11 mouse cellular contexts compared by ENCODE assay signal in the genomic region with DNA sequence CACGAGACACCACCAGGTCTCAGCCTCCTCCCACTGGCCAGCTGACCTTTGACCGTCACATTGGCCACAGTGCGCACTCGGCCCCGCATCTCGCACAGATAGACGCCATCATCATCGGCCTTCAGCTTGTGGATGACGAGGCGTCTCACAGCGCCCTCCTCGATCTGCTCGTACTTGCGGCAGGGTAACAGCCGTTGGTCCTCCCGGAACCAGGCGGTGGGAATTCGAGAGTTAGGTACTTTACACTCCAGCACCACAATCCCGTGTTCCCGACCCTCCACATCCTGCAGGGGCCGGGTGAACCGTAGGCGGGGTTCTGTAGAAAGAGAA. TPM values are rescaled to one million over a fixed set of nuclear protein-coding genes. Genes with fewer than 3 reads are reported as not detected.
DNase-seq lines count a peak whose midpoint lies in the region; ATAC-seq lines count a peak whose summit lies in the region.
"Had no signal": no experiment of that assay in that cellular context is flagged by ENCODE, and none has a peak within 500 bp of the region (broad histone marks: within the 10 kb centered on the region; RNA-seq: fewer than 3 reads in every experiment).

No protein-coding gene starts in this region.

- ATAC-seq in kidney, embryonic 14.5 days (ENCODE audit: low FRiP score, low TSS enrichment), result no peak
- ATAC-seq in limb, embryonic 12.5 days (ENCODE audit: insufficient number of reproducible peaks, insufficient read depth, low FRiP score, low TSS enrichment, low read depth), result no peak

- H3K36me3 ChIP-seq in kidney, embryonic 14.5 days (ENCODE audit: control insufficient read depth, insufficient read depth, low read length), result peaks cover 50% of the 10 kb centered on the region
- peaks cover 53% of the 10 kb centered on the region for H3K36me3 ChIP-seq in limb, embryonic 12.5 days
- peaks cover 54% of the 10 kb centered on the region for H3K36me3 ChIP-seq in forebrain, embryonic 10.5 days (replicated peaks)

- no peaks in the 10 kb centered on the region for H3K27me3 ChIP-seq in kidney, embryonic 14.5 days (ENCODE audit: control insufficient read depth, insufficient read depth, low read length)
- H3K27me3 ChIP-seq in limb, embryonic 12.5 days, result peaks cover 8% of the 10 kb centered on the region; the same call in 1 of the 2 replicates
- H3K27me3 ChIP-seq in forebrain, embryonic 10.5 days (ENCODE audit: poor library complexity, severe bottlenecking), result peaks cover 50% of the 10 kb centered on the region

- WGBS in kidney, embryonic 14.5 days, result 69% methylated on average over 23 of the region's 23 CpGs
- WGBS in limb, embryonic 12.5 days, result 65% methylated on average over 23 of the region's 23 CpGs
- WGBS in forebrain, embryonic 10.5 days, result 67% methylated on average over 23 of the region's 23 CpGs

- H3K9me3 ChIP-seq in kidney, embryonic 14.5 days (ENCODE audit: control insufficient read depth, low read length), result no peaks in the 10 kb centered on the region
- no peaks in the 10 kb centered on the region for H3K9me3 ChIP-seq in limb, embryonic 12.5 days
- no peaks in the 10 kb centered on the region for H3K9me3 ChIP-seq in forebrain, embryonic 10.5 days

- peaks cover 30% of the 10 kb centered on the region for H3K4me1 ChIP-seq in kidney, embryonic 14.5 days (ENCODE audit: control insufficient read depth, insufficient read depth, low read length)
- H3K4me1 ChIP-seq in limb, embryonic 12.5 days (replicated peaks), result peaks cover 34% of the 10 kb centered on the region
- peaks cover 53% of the 10 kb centered on the region for H3K4me1 ChIP-seq in forebrain, embryonic 10.5 days

- peak; percentile 63 to 81 for DNase-seq in adrenal gland, adult (ENCODE audit: inconsistent age in 2 of 2, low spot score in 1 of 2)
- no peak for DNase-seq in adrenal gland, adult 8-10 months
- no peak for DNase-seq in kidney, adult 11 months
- DNase-seq in adrenal gland, postnatal 10 days, result peak; percentile 47
- no peak for DNase-seq in forebrain, embryonic 10.5 days (ENCODE audit: extremely low spot score, low spot score)
- DNase-seq in gastrocnemius, postnatal 10 days, result no peak
- DNase-seq: kidney, adult 9 months; spleen, adult 18-20 months had no signal

- H3K4me2 ChIP-seq in kidney, embryonic 14.5 days (replicated peaks; ENCODE audit: low read depth, low read length), result peak overlapping the region; percentile 75; the same call in 1 of the 2 replicates
- peak overlapping the region; percentile 91 for H3K4me2 ChIP-seq in limb, embryonic 12.5 days

- H3K9ac ChIP-seq in kidney, embryonic 14.5 days (ENCODE audit: low read depth, low read length), result no peak overlapping the region
- no peak overlapping the region for H3K9ac ChIP-seq in limb, embryonic 12.5 days (replicated peaks)

- H3K27ac ChIP-seq in kidney, embryonic 14.5 days (ENCODE audit: low read depth, low read length), result no peak overlapping the region
- H3K27ac ChIP-seq in limb, embryonic 12.5 days, result no peak overlapping the region
- H3K27ac ChIP-seq in forebrain, embryonic 10.5 days, result no peak overlapping the region

- H3K4me3 ChIP-seq in kidney, embryonic 14.5 days (ENCODE audit: low read length), result no peak overlapping the region; the same call in 1 of the 2 replicates
- H3K4me3 ChIP-seq in limb, embryonic 12.5 days (replicated peaks), result peak overlapping the region; percentile 1; the same call in 1 of the 2 replicates
- no peak overlapping the region; the same call in 1 of the 2 replicates for H3K4me3 ChIP-seq in forebrain, embryonic 10.5 days

RNA-seq across cellular contexts. Expression of gene Obsl1, which starts 2.6 kb away (rescaled TPM):
- total RNA-seq in adrenal gland, adult 8-10 months (2022), result 100 to 1,000 TPM in 1 of 4 experiments, 10 to 100 TPM in 3; 71.0 to 109 (median 87.5) TPM
- 79.8 and 83.2 TPM in 2 replicates for polyA plus RNA-seq in kidney, embryonic 14.5 days (2014; fragmentation: Nextera tagmentation; extraction: Ambion mirVana)
- 100 to 1,000 TPM in 1 of 2 experiments, 10 to 100 TPM in 1; 95.2 to 118 TPM for total RNA-seq in adrenal gland, postnatal 10 days (2021)
- polyA plus RNA-seq in limb, embryonic 12.5 days (2016; fragmentation: Nextera tagmentation; extraction: Ambion mirVana), result 98.3 and 104 TPM in 2 replicates
- polyA plus RNA-seq in forebrain, embryonic 10.5 days (2016; fragmentation: Nextera tagmentation; extraction: Ambion mirVana), result 34.5 and 35.8 TPM in 2 replicates
- 100 to 1,000 TPM; 107 to 122 TPM for total RNA-seq in gastrocnemius, postnatal 10 days (2021)

RNA-seq across cellular contexts. Expression of gene Inha, which starts 3.3 kb away (rescaled TPM):
- total RNA-seq in adrenal gland, adult 8-10 months (2022), result 10 to 100 TPM; 22.8 to 56.9 (median 34.3) TPM
- 2.7 and 3.0 TPM in 2 replicates for polyA plus RNA-seq in kidney, embryonic 14.5 days (2014; fragmentation: Nextera tagmentation; extraction: Ambion mirVana)
- total RNA-seq in adrenal gland, postnatal 10 days (2021), result 10 to 100 TPM; 47.4 to 78.9 TPM
- polyA plus RNA-seq in limb, embryonic 12.5 days (2016; fragmentation: Nextera tagmentation; extraction: Ambion mirVana), result 9.5 and 11.9 TPM in 2 replicates
- polyA plus RNA-seq in forebrain, embryonic 10.5 days (2016; fragmentation: Nextera tagmentation; extraction: Ambion mirVana), result 2.7 and 2.9 TPM in 2 replicates
- total RNA-seq in gastrocnemius, postnatal 10 days (2021), result 10 to 100 TPM; 11.9 to 12.8 TPM
- total RNA-seq: megakaryocyte progenitor cell, adult 5-6 weeks had no signal

RNA-seq across cellular contexts. Expression of gene Stk11ip, which starts 17.7 kb away (rescaled TPM):
- 10 to 100 TPM; 19.1 to 34.9 (median 31.3) TPM for total RNA-seq in adrenal gland, adult 8-10 months (2022)
- polyA plus RNA-seq in kidney, embryonic 14.5 days (2014; fragmentation: Nextera tagmentation; extraction: Ambion mirVana), result 15.3 and 22.0 TPM in 2 replicates
- 10 to 100 TPM; 17.0 to 21.9 TPM for total RNA-seq in adrenal gland, postnatal 10 days (2021)
- 29.3 and 30.3 TPM in 2 replicates for polyA plus RNA-seq in limb, embryonic 12.5 days (2016; fragmentation: Nextera tagmentation; extraction: Ambion mirVana)
- 33.2 and 33.5 TPM in 2 replicates for polyA plus RNA-seq in forebrain, embryonic 10.5 days (2016; fragmentation: Nextera tagmentation; extraction: Ambion mirVana)
- 1 to 10 TPM; 7.5 to 8.9 TPM for total RNA-seq in gastrocnemius, postnatal 10 days (2021)

RNA-seq across cellular contexts. Expression of gene Tmem198, which starts 24.3 kb away (rescaled TPM):
- total RNA-seq in adrenal gland, adult 8-10 months (2022), result 1 to 10 TPM; 2.5 to 5.8 (median 3.0) TPM
- polyA plus RNA-seq in kidney, embryonic 14.5 days (2014; fragmentation: Nextera tagmentation; extraction: Ambion mirVana), result 0.62 and 1.1 TPM in 2 replicates
- 1 to 10 TPM; 2.5 to 3.8 TPM for total RNA-seq in adrenal gland, postnatal 10 days (2021)
- polyA plus RNA-seq in limb, embryonic 12.5 days (2016; fragmentation: Nextera tagmentation; extraction: Ambion mirVana), result 0.36 and 0.74 TPM in 2 replicates
- polyA plus RNA-seq in forebrain, embryonic 10.5 days (2016; fragmentation: Nextera tagmentation; extraction: Ambion mirVana), result 4.5 and 6.1 TPM in 2 replicates
- total RNA-seq in gastrocnemius, postnatal 10 days (2021), result under 1 TPM; 0.68 to 0.87 TPM
- total RNA-seq: megakaryocyte progenitor cell, adult 5-6 weeks had no signal

RNA-seq across cellular contexts. Expression of gene Chpf, which starts 24.5 kb away (rescaled TPM):
- total RNA-seq in adrenal gland, adult 8-10 months (2022), result 10 to 100 TPM; 56.6 to 72.7 (median 67.0) TPM
- polyA plus RNA-seq in kidney, embryonic 14.5 days (2014; fragmentation: Nextera tagmentation; extraction: Ambion mirVana), result 37.1 and 41.4 TPM in 2 replicates
- 10 to 100 TPM; 36.9 to 43.6 TPM for total RNA-seq in adrenal gland, postnatal 10 days (2021)
- polyA plus RNA-seq in limb, embryonic 12.5 days (2016; fragmentation: Nextera tagmentation; extraction: Ambion mirVana), result 22.1 and 27.1 TPM in 2 replicates
- polyA plus RNA-seq in forebrain, embryonic 10.5 days (2016; fragmentation: Nextera tagmentation; extraction: Ambion mirVana), result 20.1 and 20.5 TPM in 2 replicates
- 10 to 100 TPM; 22.2 to 32.0 TPM for total RNA-seq in gastrocnemius, postnatal 10 days (2021)

Comparison
In these comparisons a context has a peak if more than half of its experiments do, and no peak if none do; other contexts are left out.
1. DNase-seq: peak in adrenal gland, adult (2 of 2) and adrenal gland, postnatal 10 days (single experiment); none in adrenal gland, adult 8-10 months (single experiment), kidney, adult 11 months (single experiment), forebrain, embryonic 10.5 days (single experiment) and gastrocnemius, postnatal 10 days (single experiment).